Mouse (Mus musculus) adrenal gland, adult 18-20 months (tissue): ENCODE results near the gene Galnt16. TPM values are rescaled to one million over a fixed set of nuclear protein-coding genes. Genes with fewer than 3 reads are reported as not detected.

Source experiments
- DNase-seq, 2 experiments: peaks; one replicate each; pipeline ENCODE4 v3.0.0; 2021 to 2022; ENCODE audit warnings: low spot score in 2 of 2
- total RNA-seq, 2 experiments: library from RNA; stranded (reverse); gene quantifications; 1 replicate in 1 of 2; 2 replicates in 1 of 2; pipeline ENCODE4 v1.2.3; 2021

Galnt16 gene
- total RNA-seq, 2 experiments from 2014 or later: 8.9 to 10.3 TPM

DNA sequence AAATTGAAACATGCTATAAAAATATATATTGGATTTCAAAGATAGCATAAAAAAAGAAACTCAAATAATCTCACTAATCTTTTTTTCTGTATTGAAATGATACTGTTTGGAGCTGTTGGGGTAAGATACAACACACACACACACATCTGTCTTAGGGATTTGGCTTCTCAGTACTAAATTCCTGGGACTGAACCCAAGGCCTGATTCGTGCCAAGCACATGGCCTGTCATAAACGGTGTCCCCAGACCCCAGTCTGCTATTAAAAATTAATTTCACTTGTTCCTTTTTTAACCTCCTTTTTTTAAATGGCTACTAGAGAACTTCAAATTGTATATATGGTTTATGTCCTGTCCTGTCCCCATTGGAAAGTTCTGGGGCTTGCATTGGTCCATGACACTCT is 12.0 kb downstream of the Galnt16 start:
- no peak for DNase-seq

DNA sequence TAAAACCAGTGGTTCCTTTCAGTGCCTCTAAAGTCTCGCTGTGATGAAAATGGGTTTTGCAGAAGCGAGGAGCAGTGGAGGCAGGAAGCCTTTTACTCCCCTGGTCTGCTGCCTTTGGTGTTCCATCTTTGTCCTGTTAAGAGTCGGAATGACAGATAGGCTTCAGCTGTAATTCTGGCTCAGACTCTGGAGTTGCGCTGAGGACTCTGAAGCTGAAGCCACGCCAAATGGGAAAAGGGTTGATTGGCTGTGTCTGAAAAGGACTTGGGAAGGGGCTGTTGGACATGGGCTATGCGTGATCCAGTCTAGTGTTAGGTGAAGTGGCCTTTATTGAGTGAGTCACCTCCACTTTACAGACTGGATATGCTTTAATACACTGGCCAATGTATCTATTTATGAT is 12.6 kb downstream of the Galnt16 start:
- DNase-seq: no peak

DNA sequence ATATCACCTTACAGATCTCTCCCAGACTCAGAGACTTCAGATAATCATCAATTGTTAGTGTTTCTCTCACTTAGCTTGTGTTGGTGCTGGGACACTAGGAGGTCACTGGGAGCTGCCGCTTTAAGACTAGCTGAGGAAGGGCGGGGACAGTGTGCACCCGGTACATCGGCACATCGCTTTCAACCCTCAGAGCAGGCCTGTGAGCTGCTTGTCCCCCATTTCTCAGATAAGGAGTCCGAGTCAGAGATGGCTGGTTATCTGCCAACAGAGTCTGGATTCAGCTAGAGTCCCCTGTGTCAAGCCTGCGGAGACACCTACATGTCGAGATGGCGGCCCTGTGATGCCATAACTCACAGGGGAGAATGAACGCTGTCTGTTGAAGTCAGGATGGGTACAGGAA is 13.5 kb downstream of the Galnt16 start:
- DNase-seq: no peak

DNA sequence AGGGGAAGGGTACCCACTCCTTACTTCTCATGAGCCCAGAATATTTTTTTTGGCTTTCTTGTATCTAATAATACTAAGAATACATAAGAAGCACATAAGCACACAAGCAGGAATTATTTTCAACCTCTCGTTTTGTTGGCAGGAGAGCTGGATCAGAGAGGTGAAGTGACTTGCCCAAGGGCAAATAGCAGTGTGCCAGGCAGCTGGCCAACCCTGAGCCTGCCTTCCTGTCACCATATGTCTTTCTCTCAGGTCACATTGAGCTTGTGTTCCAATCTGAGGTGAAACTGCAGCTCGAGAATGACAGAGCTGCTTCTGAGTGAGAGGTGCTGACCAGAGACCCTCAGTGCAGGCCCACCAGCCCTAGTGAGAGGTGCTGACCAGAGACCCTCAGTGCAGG is 15.8 kb downstream of the Galnt16 start:
- no peak for DNase-seq

DNA sequence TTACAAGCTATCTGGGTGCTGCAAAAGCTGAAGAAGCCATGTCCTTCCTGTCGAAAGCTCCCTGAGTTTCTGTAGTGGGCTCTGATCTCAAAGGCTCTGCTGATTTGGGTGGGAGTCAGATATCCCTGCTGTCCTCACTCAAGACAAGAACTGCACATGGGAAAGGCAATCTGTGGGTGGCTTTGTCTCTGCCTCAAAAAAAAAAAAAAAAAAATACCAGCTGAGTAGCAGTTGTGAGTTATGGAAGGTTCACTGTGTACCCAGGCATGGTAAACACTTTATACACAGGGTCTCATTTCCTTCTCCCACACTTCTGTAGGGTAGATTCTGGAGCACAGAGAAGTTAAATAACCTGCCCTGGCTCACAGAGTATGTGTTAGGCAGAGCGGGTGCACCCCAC is 19.2 kb downstream of the Galnt16 start:
- no peak for DNase-seq

DNA sequence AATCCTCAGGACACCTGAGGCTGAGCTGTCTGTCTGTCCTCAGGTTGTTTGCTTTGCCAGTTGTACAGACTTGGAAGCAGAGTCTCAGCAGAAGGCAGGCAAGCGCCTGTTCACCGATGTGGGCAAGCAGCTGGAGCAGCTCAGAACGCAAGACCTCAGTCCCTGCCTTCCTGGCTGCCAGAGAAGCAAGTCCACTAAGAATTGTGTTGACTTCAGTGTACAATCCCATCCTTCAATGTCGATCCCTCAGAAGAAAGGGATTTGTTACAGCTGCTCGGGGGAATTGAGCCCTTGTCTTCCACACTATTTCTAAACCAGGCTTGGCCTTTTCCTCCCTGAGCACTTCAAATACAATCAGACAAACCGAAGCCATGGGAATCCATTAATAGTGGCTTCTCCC is 20.2 kb downstream of the Galnt16 start:
- no peak for DNase-seq

DNA sequence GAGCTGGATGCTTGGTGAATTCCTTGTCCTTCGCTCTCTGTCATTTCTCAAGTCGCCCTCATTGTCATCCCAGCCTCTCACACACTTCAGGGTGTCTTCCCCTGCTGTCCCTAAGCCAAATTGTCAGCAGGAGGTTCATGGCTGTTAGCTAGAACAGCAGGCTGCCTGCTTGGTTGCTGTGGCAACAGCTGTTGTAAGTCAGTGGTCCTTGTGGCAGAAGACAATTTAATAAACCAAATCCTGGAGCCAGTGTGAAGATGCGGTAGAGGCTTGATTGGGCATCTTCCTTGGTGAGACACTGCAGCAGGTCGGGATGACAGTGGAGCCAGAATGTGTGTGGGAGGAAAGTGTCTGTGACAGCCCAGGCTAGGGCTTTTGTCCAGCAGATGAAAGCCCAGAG is 27.2 kb downstream of the Galnt16 start:
- no peak for DNase-seq

DNA sequence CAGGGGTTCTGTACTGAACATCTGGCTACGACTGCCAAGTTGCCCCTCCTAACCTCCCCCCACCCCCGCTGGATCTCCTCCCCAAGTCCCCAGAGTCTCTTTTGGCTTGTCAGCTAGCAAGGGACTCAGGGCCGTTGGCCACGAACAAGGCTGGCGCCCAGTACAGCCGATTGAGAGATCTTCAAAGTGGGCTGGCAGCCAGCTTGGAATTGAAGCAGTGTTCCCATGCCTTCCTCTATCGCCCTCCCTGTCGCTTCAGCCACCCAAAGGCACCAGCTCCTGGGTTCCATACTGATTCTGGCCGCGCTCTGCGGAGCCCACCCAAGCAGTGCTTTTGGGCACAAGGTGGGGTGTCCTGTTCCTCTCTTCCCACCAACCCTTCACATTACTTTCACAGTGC is 31.6 kb downstream of the Galnt16 start:
- no peak for DNase-seq

DNA sequence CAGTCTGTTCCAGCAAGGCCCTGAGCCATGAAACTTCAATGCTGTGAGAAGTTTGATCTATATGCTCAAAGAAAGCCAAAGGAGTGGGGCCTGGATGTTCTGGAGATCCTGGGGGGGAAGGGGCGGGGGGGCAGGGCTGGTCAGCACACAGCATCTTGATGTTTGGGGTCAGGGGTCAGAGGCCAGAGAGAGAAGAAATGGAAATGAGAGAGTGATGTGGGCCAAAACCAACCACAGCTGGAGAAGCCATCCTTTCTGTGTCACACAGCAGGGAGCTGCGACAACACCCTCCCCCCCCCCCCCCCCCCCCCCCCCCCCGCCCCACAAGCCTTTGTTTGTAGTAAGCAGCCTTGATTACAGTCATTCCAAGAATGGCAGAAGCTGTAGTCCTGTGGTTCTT is 35.1 kb downstream of the Galnt16 start:
- DNase-seq: no peak

DNA sequence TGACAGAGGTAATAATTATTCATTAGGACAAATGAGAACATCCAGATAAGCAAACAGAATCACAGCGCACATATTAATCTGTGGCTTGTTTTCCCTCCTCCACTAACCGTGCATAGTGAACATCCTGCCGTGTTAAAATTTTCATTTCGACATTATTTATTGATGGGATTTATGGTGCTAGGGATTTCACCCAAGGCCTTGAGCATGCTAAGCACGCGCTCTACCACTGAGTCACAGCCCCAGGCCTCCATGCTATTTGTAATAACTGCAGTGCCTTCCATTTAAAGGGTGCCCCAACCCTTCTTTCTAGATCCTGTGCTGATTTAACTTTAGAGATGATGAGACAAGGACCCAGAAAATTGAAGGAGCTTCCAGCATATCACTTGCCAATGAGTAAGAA is 36.2 kb downstream of the Galnt16 start:
- DNase-seq: no peak

DNA sequence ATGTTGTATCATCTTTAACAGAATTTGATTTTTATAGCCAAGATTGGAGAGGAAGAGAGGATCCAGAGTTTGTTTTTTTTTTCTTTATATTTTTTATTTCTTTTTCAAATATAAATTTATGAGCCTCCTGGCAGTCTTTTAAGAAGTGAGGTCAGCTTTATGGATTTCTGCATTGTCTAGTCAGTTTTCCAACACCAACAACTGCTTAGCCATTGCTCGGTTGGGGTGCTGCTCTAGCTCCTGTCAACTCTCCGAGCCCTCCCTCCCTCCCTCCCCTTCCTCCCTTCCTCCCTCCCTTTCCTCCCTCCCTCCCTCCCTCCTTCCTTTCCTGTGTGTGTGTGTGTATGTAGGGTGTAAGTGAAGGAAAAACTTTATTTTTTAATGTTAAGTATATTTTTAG is 43.8 kb downstream of the Galnt16 start:
- no peak for DNase-seq

DNA sequence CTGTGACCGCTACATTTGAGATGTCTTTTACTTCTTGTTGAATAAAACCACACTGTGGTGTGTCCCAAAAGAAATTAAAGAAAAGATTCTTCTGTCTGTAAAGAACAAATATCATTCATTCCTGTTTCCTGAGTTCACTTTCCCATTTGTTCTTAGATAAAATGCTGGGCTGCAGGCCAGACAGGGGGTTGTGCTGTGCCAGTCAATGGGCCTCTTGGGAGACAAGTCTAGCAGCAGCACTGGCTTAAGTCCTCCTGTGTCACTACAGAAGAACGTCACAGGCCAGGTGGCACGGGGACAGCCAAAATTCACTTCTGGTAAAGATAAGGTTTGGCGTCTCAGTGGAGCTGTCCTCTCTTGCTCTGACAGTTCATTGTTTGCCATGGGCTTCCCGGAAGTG is 44.7 kb downstream of the Galnt16 start:
- DNase-seq: no peak

DNA sequence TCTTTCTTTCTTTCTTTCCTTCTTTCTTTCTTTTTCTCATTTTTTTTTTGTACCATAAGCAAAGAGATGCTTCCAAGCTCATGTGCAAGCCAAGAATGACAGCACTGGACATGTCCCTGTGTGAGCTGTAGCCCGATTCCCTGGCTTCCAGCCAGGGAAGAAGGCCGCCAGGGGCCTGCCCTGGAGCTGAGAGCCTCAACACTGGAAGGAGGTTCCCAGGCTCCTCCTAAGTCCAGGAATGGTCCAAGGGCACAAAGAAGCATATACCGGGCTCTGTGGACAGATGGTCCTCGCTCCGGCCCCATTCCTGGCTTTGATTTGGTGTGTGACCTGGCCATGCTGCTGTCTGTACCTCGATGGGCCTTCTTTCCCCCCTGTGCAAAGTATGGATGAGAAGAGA is 46.9 kb downstream of the Galnt16 start:
- DNase-seq: no peak

DNA sequence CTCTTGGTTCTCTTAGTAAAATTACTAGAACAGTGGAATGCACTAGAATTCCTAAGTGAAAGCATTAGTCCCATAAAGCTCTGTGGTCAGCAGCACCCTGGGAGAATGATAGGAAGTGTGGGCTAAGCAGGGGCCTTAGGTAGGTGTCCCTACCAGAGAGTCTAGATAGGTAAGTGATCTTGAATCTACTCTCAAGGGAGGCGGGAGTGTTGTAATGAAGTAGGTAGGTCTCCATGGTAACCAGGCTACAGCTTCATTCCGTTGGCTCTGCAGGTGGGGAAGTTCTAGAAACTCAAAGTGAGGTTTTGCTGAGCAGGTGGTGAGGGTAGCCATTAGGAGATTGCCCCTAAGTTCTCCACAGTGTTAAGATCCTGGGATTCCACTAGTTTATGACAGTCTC is 47.7 kb downstream of the Galnt16 start:
- no peak for DNase-seq

DNA sequence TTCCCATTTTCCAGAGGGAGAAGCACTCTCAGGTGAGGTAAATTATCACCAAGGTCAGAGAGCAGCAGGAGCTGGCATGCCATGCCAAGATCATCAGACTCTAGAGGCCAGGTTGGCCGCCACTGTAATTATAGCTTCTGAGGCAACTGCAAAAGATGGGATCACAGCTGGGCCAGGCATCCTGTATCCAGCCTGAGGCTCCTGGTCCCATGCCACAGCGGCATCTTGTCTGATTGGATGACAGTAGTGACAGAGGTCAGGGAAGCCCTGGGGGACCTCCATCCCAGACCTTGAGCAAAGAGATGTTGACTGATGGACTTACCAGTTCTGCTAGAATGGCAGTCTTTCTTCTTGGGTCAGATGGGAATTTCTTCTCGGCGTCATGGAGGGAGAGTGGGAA is 48.4 kb downstream of the Galnt16 start:
- DNase-seq: no peak

DNA sequence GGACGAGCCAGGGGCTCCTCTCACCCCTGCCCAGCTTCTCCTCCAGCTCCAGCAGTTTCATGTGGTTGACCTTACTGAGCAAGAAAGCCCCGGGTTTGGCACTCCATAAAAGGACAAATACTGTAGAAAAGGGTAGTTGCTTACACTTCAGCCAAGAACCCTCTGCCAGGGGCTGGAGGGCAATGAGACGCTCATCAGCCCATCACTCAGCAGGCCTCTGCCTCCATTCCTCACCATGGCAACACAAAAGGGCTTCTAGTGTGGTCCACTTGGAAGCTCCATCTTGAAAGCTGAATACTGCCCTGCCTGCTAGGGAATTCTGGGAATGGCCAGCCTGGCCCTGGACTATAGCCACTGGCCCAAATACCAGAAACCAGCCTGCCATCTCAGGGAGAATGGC is 49.3 kb downstream of the Galnt16 start:
- no peak for DNase-seq

DNA sequence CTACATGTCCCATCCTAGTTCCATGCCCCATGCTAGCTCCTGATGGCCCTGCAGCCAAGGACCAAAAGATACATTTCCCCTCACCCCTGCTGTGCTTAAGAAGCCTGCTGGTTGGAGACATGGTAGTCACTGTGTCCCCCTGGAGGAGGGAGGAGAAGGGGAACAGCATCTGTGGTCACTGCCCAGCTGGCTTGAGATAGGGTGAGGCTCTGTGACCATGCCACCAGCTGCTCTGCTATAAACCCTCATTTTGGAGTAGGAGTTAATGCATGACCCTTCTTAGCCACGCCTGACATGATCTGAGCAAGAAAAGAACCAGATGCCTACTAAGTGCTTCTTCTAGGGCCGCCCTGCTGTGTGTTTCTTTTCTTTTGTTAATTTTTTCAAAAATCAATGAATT is 51.5 kb downstream of the Galnt16 start:
- DNase-seq: no peak

DNA sequence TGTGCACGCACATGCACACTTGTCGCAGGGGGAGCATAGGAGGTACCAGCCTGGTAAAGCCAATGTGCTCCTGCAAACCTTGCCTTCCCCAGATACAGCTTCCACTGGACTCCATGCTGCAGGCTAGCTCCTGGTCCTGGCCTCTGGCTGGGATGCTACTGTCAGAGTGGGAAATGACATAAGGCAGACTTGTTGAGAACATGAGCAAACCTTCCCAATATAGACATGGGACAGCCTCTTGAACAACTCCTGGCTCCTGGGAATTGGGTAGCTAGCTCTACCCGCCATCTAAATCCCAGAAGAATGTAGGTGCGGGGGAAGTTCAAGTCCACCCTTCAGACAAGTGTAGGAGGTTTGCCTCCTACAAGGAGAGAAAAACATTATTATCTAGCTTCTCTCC is 56.2 kb downstream of the Galnt16 start:
- no peak for DNase-seq

DNA sequence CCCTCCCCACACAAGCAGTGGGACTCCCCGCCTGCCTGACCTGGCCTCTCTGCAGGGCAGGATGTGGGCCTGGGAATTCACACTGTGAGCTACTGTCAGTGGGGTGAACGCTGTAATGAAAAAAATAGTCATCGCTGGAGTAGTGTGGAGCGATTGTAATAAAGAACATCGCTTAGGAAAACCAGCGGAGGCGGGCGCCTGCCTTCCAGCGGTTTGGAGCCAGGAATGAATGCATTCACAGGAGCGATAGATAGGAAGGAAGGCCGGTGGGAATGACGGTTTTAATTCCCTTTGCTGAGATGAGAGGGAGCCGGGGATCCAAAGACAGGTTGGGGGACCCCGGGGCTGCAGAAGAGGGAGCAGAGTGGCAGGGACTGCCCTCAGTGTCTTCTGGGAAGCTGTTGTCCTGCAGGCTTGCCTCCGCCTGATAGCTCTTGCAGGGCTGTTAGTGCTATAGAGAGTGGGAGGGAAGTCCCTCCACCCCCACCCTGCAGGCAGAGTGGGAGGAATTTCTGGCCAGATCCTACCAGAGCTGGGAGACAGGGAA is 56.8 kb downstream of the Galnt16 start:
- no peak for DNase-seq

DNA sequence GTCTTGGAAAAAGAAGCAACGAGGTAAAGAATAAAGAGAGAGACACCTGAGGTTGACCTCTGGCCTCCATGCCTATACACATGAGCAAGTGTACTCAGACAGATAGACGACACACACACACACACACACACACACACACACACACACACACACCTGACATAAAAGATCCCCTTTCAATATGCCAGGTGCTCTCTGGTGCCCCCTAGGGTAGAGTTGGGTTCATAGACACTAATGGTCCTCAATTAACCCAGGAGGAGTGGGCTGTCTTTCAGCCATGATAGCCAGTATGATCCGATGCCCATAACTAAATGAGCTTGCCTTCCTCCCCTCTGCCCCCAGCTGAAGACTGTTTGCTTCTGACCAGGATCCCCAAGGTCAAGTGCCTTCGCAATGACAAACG is 59.0 kb downstream of the Galnt16 start:
- DNase-seq: peak; percentile 33 to 35

DNA sequence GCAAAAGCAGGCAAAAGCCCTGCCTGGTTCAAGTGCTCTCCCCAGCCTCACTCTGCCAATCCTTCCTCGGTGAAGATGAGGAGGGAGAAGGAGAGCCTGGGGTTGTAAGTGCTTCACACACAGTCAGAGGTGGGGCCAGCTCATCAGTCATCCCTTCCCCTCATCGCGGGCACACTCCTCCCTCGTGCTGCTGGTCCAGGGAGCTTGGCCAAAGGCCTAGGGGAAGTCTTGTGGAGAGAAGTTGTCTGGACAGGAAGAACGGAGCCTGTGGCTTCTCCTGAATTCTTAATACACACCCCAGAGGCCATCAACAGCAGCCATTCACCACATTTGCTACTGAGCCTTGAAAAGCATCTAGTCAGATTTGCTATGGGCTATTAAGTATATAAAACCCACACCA is 63.3 kb downstream of the Galnt16 start:
- no peak for DNase-seq

DNA sequence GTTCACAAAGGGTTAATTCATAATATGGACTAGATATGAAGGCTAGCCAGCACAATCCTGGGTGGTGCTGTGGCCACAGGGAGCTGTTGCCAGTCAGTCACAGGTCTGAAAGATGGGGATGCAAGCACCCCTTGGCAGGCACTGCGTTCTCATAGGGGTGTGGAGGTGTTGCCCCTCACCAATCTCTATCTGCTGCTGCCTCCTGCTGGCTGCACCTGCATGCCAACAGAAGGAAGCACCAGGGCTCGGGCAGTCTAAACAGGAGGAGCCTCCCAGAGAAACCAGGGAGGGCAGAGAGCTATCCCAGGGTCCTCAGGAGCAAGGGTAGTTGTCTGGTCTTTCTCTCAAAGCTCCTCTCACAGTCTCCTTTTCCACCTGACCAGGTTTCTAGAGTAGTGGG is 66.9 kb downstream of the Galnt16 start:
- no peak for DNase-seq

DNA sequence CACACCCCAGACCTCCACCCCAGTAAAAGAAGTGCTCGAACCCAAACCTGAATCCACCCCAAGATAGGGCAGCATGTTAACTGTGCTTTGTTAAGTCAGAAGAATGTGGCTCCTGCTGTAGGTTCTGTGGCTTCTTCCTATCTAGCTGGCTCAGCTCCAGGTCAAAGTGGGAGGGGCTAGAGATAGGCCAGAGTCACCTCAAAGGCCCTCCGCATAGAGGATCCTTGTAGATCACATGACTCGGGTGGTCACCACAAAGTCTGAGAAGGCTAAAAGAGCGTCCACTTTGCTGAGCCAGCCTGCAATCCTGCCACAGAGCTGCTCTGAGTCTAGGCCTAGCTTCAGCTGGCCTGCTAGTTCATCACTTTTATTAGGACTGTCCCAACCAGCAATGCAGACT is 76.1 kb downstream of the Galnt16 start:
- DNase-seq: no peak

DNA sequence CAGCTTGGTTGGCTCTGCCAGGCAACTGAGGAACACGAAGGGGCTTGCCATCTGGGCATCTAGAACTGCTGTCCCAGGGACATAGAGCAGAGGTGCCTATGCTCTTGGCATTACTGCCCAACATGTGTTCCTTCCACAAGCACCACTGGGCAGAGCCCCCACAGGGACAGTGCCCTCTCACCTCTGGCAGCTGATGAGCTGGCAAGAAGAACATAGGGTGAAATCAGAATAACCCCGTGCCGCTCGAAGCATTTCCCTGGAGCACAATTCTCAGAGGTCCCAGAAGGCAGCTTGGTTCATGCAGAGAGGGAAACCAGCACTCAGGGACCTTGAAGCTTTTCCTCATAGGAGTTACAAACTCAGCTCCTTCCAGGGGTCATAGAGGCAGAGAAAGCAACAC is 76.7 kb downstream of the Galnt16 start:
- no peak for DNase-seq
